In genomic region chr11:61025594-61025993, GRCm38 (mm10) we compare ENCODE assay signal across 16 mouse cellular contexts. TPM values are rescaled to one million over a fixed set of nuclear protein-coding genes. Genes with fewer than 3 reads are reported as not detected.
DNase-seq lines count a peak whose midpoint lies in the region; ATAC-seq and TF ChIP-seq lines count a peak whose summit lies in the region.
"Had no signal": no experiment of that assay in that cellular context is flagged by ENCODE, and none has a peak within 500 bp of the region (broad histone marks: within the 10 kb centered on the region; RNA-seq: fewer than 3 reads in every experiment).

No protein-coding gene starts in this region.

- peak; percentile 55 to 70 for DNase-seq in cerebellum, adult 2 months
- DNase-seq in cerebellum, adult 8-10 months, result peak; percentile 49
- DNase-seq in heart, adult 9 months (ENCODE audit: low spot score in 2 of 2), result peak; percentile 50
- DNase-seq in heart, postnatal 4 days, result peak; percentile 42
- no peak for DNase-seq in spleen, postnatal 36 days (ENCODE audit: low spot score in 2 of 2)
- DNase-seq in adrenal gland, adult (ENCODE audit: inconsistent age in 2 of 2, low spot score in 1 of 2), result no peak
- no peak for DNase-seq in urinary bladder, postnatal 14 days (ENCODE audit: low spot score)
- DNase-seq: kidney, adult 9 months; lung, postnatal 14 days; right cerebral cortex, postnatal 4 days; thymus, postnatal 25 days had no signal

- no peak for TF ChIP-seq CTCF in cerebellum, adult 2 months (IDR thresholded peaks at IDR 0.05; ENCODE audit: borderline replicate concordance, insufficient read depth, low read depth, low read length)

- peak overlapping the region; percentile 90 for H3K27ac ChIP-seq in cerebellum, adult 2 months (ENCODE audit: insufficient read depth, low read length)
- H3K27ac ChIP-seq: embryonic facial prominence, embryonic 15.5 days; forebrain, embryonic 15.5 days; liver, embryonic 14.5 days; midbrain, embryonic 15.5 days had no signal

- peak overlapping the region; percentile 63 for H3K4me3 ChIP-seq in cerebellum, adult 2 months (replicated peaks; ENCODE audit: insufficient read depth, low read depth, low read length)
- H3K4me3 ChIP-seq: embryonic facial prominence, embryonic 15.5 days; forebrain, embryonic 15.5 days; midbrain, embryonic 15.5 days had no signal

- peaks cover 44% of the 10 kb centered on the region for H3K4me1 ChIP-seq in cerebellum, adult 2 months (ENCODE audit: control insufficient read depth, insufficient read depth, low read length)

- TF ChIP-seq POLR2A in cerebellum, adult 2 months (IDR thresholded peaks at IDR 0.05; ENCODE audit: borderline replicate concordance, insufficient read depth, low read length), result no peak

- no peak for ATAC-seq in cerebellum, adult (ENCODE audit: insufficient number of reproducible peaks, low FRiP score, low TSS enrichment)
- ATAC-seq: forebrain, embryonic 15.5 days had no signal

- no peaks in the 10 kb centered on the region for H3K27me3 ChIP-seq in cerebellum, adult 2 months (ENCODE audit: control insufficient read depth, insufficient read depth, low read length)

- 18% methylated on average over 7 of the region's 7 CpGs for WGBS in cerebellum, adult 2 months

RNA-seq across cellular contexts. Expression of gene Kcnj12, which starts 3.2 kb away (rescaled TPM):
- polyA plus RNA-seq in cerebellum, adult 2 months (2012; rRNA removed), result 80.1 and 87.2 TPM in 2 replicates
- 10 to 100 TPM; 18.3 to 21.0 TPM for total RNA-seq in heart, postnatal 4 days (2021)

Comparison
In these comparisons a context has a peak if more than half of its experiments do, and no peak if none do; other contexts are left out.
1. DNase-seq: peak in cerebellum, adult 2 months (2 of 2), cerebellum, adult 8-10 months (single experiment), heart, adult 9 months (2 of 2) and heart, postnatal 4 days (single experiment); none in spleen, postnatal 36 days (0 of 2), adrenal gland, adult (0 of 2) and urinary bladder, postnatal 14 days (single experiment).